Mouse (Mus musculus): ENCODE results near the gene Stk10. TPM values are rescaled to one million over a fixed set of nuclear protein-coding genes. Genes with fewer than 3 reads are reported as not detected.
"Not testable (repeated sequence)": the region's sequence is repeated elsewhere in the genome, so short reads cannot be mapped to it uniquely, and the experiment has no call there.

The Stk10 gene
- 10 to 100 TPM; 11.8 to 12.7 TPM for total RNA-seq (2021)

DNA sequence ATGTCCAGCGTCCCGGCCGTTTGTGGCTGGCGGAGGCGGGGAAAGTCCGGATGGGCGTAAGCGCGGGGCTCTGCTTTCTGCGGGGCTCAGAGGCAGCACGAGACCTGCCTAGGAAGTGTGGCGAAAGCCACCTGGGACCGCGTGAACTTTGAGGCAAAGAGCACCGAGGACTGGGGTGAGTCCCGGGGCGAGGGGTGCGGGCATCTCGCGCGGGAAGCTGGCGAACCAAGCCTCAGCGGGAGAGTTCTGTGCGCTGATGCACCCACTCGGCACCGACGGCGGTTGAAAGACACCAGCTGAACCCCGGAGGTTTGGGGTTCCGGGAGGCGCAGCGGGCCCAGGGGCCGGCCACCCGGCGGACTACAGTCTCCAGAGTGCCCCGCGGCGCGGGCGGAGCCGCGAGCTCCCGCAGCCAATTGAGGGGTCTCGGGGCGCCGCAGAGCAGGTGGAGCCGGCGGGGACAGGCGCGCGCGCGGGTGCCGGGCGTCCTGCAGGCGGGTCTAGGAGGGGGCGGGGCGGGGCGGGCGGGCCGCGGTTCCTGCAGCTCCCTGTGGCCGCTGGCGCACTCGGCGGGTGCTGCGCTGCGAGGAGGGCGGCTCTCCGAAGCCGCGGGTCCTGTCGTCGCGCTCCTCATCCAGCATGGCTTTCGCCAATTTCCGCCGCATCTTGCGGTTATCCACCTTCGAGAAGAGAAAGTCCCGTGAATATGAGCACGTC lies at the start of gene Stk10:
Stk10 (plus strand) TSS at position 541 of the 717 bp plus-strand sequence.
- peak; percentile 91 for DNase-seq

DNA sequence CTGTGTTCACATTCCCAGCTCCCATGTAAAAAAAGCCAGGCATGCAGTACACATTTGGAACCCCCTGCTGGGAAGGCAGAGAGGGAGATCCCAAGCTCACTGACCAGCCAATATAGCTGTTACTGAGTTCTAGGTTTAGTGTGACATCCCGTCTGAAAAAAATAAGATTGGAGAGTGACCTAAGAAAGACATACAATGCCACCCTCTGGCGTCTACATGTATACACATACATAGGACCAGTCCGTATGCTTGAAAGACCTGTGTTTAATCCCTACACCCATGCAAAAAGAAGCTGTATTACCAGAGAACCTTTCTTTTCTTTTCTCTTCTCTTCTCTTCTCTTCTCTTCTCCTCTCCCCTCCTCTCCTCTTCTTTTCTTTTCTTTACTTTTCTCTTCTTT lies 47.8 kb upstream of the Stk10 start:
- DNase-seq, result no peak

DNA sequence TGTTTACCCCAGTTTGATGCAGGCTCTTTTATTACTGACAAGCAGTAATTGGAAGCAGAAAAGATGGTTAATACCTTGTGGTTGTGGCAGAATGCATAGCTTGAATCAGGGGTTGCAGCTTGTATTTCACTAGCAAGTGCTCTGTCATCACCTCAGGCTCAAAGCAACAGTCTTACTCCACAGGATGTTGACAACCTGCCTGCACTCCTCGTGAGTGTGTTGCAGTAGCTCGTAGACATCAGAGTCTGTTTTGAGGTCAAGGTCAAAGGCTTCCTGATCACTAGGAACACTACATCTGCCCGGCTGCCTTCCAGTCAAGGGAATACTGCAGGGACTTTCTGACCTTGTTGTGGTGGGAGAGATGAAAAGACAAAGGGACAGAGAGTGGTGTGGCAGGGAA lies 46.5 kb upstream of the Stk10 start:
- DNase-seq, result no peak

DNA sequence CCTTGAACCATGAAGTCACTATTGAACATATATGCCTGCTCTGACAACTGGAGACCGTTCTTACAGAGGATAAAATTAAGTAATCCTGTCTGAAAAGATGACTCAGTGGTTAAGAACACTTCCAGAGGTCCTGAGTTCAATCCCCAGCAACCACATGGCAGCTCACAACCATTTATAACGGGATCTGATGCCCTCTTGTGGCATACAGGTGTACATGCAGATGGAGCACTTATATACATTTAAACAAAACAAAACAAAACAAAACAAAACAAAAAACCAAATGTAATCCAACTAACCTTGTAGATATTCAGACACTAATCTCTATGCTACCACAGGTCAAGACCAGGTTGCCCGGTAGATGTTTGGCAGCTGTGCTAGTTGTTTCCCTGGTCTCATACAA lies 45.6 kb upstream of the Stk10 start:
- DNase-seq, result no peak

DNA sequence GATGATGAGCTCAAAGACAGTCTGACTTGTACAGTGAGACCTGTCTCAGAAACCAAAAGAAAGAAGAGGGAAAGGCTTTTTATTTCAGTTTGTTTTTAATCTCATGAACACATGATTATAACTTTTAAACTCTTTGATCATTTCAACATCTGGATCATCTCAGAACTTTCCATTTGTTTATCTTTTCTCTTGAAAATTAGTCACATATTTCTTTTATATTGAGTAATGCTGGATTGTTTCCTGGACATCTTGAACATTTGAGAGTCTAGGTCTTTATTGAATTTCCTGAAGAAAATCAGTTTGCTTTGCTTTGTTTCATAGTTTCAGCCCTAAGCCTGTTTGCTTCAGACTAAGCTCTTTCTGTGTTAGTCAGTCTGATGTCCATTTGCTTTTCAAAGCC lies 44.8 kb upstream of the Stk10 start:
- DNase-seq, result no peak

DNA sequence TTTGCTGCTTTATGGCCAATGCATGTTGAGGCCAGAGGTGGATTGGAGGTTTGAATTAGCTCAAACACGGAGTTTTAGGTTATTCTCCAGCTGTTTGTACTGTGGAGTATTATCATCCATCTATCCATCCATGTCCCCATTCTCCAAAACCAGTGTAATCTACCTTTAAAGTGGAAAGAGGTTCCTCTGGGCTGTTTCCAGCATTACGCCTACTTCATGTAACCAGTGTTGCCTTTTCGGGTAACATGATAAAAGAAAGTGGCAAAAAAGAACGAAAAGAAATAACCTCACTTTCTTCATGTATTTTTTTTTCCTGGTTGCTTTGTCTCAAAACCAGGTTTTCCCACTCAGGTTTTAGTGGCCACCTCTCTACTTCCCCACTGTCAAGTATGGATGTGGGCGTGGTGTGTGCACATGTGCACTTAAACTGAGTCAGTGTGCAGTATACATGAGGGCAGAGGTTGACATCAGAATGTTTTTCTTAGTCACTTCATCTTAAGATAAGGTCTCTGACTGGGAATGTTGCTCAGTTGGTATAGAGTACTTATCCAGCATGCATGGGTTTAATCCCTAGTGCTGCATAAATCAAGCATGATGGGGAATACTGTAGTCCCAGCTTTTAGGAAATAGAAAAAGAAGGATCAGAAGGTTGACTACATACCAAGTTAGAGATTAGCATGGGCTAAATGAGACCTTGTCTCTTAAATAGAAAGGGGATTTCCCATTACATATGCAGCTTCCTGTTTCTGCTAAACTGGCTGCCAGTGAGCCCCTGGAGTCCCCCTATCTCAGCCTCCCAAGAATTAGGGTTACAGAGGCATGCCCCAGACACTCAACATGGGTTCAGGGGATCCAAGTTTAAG lies 44.1 kb upstream of the Stk10 start:
- no peak for DNase-seq

DNA sequence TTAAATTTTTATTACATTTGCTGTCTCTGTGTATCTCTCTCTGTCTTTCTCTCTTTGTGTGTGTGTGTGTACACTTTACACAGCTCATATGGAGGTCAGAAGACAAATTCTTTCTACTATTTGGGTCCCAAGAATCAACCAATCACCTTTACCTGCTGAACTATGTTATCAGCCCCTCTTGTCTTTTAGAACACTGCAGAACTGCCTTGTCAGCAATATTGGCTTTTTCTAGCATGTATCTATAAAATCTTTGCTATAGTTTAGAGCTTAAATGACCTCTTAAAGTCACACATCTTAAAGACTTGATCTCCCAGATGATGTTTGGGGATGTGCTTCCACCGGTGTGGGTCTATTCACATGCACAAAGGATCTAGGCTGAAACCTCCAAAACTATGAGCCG lies 42.0 kb upstream of the Stk10 start:
- no peak for DNase-seq

DNA sequence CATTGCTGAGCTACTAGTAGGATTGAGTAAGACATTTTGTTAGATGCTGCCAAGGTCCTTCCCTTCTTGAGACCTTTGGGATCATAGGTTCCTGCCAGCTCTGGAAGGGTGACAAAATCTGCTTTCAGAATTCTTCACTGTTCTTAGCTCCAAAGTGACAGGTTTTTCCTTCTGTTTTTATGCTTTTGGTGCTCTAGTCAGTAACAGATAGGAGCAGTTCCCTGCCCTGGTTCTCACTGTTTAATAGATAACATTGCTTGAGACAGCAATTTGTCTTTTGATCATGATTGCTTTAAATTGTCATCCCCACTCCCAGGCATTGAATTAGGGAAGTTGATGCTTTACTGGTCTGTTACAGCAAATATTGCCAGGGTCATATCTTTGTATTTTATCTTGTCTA lies 39.8 kb upstream of the Stk10 start:
- no peak for DNase-seq

DNA sequence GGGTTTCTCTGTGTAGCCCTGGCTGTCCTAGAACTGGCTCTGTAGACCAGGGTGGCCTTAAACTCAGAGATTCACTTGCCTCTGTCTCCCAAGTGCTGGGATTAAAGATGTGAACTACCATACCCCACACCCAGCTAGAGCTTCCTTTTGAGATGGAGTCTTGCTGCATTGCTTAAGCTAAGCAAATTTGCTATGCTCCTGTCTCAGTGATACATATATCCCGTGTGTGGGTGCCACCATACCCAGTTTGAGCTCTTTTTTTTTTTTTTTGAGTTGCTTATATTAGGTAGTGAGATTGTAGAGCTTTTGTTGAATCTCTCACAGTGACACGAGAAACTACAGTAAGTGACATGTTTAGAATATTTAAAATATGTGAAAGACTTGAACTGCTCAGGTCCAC lies 37.8 kb upstream of the Stk10 start:
- no peak for DNase-seq

DNA sequence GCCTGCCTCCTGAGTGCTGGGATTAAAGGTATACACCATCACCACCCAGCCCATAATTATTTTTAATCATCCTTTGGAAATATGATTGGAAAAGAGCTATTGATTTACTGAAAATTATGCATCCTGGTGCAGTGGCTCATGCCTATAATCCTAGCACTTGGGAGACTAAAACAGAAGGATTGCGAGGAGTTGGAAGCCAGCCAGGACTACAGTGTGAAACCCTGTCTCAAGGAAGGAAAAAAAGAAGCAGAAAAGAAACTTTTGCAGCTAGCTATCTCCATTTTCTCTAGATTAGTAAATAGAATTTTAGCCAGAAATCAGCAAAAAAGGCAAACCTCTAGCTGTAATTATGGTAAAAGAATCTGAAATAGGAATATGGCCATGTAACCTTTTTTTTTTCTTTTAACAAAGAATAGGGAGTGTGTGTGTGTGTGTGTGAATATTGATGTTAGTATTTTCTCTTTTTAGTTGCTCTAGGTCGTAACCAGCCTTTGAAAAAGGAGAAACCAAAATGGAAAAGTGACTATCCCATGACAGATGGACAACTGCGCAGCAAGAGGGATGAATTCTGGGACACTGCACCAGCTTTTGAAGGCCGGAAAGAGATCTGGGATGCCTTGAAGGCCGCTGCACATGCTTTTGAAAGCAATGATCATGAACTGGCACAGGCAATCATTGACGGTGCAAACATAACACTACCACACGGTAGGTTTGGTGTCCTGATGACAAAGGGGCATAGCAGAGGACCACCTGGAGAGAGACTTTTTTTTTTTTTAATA lies 34.2 kb upstream of the Stk10 start:
- peak; percentile 56 for DNase-seq

DNA sequence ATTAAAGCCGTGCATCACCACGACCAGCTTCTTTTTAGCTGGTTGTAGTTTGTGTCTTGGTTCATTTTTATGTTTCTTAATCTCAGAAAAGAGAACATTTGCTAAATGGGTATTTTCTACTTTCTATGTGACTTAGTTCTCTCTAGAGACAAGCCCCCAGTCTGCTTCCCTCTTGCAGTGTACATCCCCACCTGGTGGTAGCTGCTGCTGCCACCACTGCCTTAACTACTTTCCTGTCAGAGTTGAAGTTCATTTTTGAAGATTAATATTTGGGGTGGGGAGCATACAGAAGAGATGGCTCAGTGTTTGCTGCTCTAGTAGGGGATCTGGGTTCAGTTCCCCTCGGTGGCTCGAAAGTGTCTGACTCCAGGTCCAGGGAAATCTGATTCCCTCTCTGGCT lies 33.2 kb upstream of the Stk10 start:
- DNase-seq, result no peak

DNA sequence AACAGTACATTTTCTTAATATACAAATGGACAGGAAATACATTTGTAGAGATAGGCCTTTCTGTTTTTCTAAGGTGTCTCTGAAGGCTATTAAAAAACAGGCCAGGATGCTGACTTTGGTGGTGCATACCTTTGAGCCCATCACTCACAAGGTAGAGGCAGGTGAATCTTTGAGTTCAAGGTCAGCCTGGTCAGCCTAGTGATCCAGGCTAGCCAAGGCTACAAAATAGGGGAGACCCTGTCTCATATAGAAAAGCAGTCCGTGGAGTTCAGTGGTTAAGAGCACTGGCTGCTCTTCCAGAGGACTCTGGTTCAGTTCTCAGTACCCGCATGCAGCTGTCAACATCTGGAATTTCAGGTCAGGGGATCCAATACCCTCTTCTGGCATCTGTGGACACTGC lies 29.4 kb upstream of the Stk10 start:
- no peak for DNase-seq

DNA sequence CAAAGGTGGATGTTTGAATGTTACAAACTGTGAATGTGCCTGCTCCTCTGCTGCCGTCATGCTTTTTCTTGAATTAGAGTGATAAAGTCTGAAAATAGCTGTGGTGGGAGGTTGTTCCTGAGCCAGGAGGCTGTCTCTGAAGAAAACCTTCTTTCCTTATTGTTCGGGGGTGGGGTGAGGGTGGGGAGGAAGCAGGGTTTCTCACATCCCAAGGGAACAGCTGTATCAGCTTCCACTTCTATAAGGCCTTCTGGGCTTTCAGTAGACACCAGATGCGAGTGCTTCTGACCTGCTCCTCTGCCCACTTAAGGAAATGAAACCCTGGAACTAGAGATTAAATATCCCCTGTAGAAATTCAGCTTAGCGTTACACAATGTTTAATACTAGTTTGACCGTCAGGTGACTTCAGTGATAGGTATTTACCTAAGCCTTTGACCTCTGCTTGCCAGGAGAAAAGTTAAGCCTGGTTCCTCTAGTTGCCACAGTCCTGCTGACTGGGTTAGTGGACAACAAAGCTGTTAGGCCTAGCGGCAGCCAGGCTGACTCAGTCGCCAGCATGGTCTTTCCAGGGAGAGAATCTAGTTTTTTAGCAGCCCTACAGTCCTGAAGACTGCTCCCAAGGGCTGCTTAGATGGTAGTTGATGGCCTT lies 27.9 kb upstream of the Stk10 start:
- no peak for DNase-seq

DNA sequence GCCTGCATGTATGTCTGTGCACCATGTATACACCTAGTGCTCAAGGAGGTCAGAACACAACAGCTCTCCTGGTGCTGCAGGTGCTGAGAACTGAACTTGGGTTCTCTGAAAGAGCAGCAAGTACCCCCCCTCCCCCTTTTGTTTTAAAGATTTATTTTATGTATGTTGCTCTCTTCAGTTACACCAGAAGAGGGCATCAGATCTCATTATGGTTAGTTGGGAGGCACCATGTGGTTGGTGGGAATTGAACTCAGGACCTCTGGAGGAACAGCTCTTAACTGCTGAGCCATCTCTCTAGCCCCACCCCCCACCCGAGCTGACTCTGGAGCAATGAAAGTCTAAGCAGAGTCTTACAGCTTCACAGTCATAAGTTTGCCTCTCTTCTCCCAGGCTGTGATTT lies 22.2 kb upstream of the Stk10 start:
- no peak for DNase-seq

DNA sequence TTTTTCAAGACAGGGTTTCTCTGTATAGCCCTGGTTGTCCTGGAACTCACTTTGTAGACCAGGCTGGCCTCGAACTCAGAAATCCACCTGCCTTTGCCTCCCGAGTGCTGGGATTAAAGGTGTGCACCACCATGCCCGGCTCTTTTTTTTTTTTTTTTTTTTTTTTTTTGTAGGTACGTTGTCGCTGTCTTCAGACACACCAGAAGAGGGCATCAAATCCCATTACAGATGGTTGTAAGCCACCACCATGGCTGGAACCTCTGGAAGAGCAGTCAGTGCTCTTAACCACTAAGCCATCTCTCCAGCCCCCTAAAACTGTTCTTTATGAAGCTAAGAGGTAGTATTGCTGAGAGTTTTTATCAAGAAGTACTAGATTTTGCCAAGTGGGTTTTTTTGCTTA lies 18.3 kb upstream of the Stk10 start:
- not testable (repeated sequence) for DNase-seq

DNA sequence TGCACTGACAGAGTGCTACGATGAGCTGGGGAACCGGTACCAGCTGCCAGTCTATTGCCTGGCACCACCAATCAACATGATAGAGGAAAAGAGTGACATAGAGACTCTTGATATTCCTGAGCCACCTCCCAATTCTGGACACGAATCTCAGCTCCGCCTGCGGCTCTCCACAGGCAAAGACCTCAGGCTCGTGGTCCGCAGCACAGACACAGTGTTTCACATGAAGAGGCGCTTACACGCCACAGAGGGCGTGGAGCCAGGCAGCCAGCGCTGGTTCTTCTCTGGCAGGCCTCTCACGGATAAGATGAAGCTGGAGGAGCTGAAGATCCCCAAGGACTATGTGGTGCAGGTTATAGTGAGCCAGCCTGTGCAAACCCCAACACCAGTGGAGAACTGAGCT lies 17.0 kb upstream of the Stk10 start:
- DNase-seq, result no peak

DNA sequence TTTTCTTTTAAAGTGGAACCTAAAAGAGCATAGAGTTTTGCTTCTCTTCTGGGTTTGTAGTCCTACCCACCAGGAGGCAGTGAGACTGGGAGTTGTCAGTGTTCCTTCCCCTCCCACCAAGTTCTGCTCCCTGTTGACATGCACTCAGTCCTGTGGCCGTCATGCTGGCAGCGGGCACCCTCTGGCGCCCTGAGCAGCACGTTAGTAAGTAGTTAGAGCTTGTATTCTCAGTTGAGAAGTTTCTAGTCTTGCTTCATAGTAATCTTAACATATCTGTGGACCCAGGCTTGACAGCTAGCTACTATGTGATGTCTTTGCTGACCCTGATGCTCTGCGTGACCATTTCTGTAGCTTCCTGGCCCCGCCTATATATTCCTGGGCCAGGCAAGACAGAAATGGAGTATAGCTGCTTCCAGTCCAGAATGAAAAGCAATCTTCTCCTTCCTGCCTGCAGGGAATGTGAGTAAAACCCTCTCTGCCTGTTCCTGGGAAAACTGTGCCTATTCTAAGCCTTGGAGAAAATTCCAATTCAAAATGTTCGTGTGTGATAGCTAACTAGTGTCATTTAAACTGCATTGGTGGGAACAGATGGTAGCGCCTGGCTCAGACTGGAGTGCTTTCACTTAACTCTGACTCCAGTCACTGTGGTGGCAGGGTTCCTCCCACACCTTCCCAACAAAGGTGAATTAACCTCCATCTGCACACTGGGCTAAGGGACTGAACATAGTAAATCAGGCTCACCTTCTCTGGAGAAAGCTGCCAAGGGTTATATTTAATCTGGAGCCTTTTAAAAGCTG lies 16.0 kb upstream of the Stk10 start:
- no peak for DNase-seq

DNA sequence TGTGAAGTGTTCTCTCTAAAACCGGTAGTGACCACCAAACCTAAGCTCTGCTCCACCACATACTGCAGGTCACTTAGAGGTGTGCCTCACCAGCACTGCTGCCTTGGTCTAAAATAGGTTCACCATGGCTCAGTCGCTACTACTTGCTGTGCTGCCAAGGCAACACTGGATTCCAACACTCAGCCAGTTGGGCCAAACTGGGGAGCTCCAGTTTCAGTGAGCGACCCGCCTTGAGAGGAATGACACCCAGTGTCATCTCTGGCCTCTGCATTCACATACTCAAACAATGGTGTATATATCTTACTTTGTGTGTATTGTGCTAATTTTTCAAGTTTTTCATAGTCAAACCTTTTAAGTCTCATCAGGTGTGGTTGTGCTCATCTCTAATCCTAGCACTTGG lies 14.3 kb upstream of the Stk10 start:
- no peak for DNase-seq

DNA sequence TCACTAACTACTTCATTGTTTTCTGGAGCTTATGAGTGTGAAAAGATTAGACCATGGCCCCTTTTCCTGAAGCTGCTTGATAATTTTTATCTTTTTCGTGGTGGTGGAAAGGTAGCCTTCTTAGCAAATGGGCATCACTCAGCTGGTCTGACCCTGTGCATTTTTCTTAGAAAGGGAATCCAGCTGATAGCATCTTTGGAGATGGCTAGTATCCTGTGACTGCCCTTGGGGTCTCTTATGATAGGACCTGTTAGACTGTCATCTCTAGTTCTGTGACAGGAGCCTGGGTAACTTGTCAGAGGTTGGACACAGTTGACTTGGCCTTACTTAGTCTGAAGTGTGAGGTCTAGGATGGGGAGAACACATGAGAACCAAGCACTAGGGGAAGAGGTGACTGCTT lies 13.8 kb upstream of the Stk10 start:
- DNase-seq, result no peak

DNA sequence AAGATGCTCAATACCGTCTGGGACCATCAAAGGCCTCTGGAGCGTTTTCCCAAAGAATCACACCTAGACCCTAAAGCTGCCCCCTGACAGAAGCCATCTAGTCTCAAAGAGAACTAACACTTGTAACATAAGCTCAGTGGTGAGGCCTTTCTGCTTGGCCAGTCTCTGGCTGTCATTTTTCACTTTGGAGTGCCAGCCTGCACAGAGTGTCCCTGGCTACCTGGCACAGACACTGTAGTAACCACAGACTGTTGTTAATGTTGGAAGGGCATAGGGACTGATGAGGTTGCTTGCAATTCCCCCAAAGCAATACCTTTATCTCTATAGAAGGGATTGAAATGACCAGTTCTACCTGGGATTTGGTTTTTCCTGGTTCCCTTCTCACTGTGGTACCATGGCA lies 11.9 kb upstream of the Stk10 start:
- DNase-seq, result no peak

DNA sequence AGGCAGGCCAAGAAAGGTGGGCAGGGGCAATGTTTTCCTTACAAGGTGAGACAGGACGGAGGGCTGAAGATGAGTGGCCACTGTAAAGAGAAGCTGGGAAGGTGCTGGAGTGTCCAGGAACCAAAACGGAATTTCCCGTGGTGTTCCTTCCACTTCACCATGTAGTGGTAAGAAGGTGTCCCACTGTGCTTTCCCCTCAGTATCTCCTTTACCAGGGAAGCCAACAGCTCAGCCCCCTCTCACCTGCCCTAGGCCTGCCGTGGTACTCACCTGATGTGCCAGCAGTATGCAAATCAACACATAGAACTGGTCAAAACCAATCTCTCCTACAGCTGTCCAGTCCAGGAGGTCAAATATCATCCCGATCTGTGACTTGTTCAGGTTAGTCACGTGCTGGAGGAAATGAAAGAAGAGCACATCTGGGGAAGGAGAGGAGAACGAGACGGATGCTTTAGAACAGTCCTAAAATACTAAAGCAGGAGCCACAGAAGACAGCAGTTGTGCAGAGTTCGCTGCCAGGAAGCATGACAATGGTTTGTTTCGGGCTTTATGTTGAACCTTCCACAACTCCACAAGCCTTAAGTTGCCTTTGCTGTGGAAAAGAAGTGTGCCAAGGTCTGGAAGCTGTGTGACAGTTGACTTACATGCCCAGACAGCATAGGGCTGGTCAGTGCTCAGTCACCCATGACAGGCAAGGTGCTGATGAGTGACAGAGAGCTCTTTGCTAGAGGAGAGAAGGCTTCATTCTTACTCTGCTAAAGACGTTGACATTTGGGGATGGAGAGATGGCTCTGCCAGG lies 8.8 kb upstream of the Stk10 start:
- no peak for DNase-seq
